Mouse (Mus musculus): ENCODE results near the gene Tsga10.

Gene Tsga10

GRCm38 (mm10) chr1:37866286-37866685, at the start of gene Tsga10:
Tsga10 (minus strand) TSS chr1:37866429.
- DNase-seq (ENCODE audit: low spot score in 2 of 2): no peak

GRCm38 (mm10) chr1:37912751-37913150, 46.5 kb upstream of the Tsga10 start:
- DNase-seq (ENCODE audit: low spot score in 2 of 2): no peak

GRCm38 (mm10) chr1:37903178-37903577, 36.9 kb upstream of the Tsga10 start:
- peak in 1 of 2 experiments; percentile 9 for DNase-seq (ENCODE audit: low spot score in 2 of 2)

GRCm38 (mm10) chr1:37900288-37900687, 34.1 kb upstream of the Tsga10 start:
- no peak for DNase-seq (ENCODE audit: low spot score in 2 of 2)

- DNase-seq (ENCODE audit: low spot score in 2 of 2): no peak
Measured at GRCm38 (mm10) chr1:37899816-37900215, 33.6 kb upstream of the Tsga10 start.

GRCm38 (mm10) chr1:37894606-37895005, 28.4 kb upstream of the Tsga10 start:
- no peak for DNase-seq (ENCODE audit: low spot score in 2 of 2)

- DNase-seq (ENCODE audit: low spot score in 2 of 2): no peak
Measured at GRCm38 (mm10) chr1:37891400-37891799, 25.2 kb upstream of the Tsga10 start.

GRCm38 (mm10) chr1:37890025-37890652, 23.9 kb upstream of the Tsga10 start, which contains the start of the genes Mitd1 and Mrpl30:
Mitd1 (minus strand) TSS chr1:37890411.
Mrpl30 (plus strand) TSS chr1:37890477.
- DNase-seq (ENCODE audit: low spot score in 2 of 2): peak; percentile 81 to 87

GRCm38 (mm10) chr1:37889206-37889605, 23.0 kb upstream of the Tsga10 start:
- DNase-seq (ENCODE audit: low spot score in 2 of 2): no peak

- no peak for DNase-seq (ENCODE audit: low spot score in 2 of 2)
Measured at GRCm38 (mm10) chr1:37884451-37884850, 18.2 kb upstream of the Tsga10 start.

GRCm38 (mm10) chr1:37883411-37883810, 17.2 kb upstream of the Tsga10 start:
- DNase-seq (ENCODE audit: low spot score in 2 of 2): no peak

- DNase-seq (ENCODE audit: low spot score in 2 of 2): no peak
Measured at GRCm38 (mm10) chr1:37877736-37878460, 11.7 kb upstream of the Tsga10 start.

- no peak for DNase-seq (ENCODE audit: low spot score in 2 of 2)
Measured at GRCm38 (mm10) chr1:37873157-37873556, 6.9 kb upstream of the Tsga10 start.

- DNase-seq (ENCODE audit: low spot score in 2 of 2): peak; percentile 30 to 62
Measured at GRCm38 (mm10) chr1:37872131-37873067, 6.2 kb upstream of the Tsga10 start.

- no peak for DNase-seq (ENCODE audit: low spot score in 2 of 2)
Measured at GRCm38 (mm10) chr1:37871704-37872103, 5.5 kb upstream of the Tsga10 start, which contains the start of gene Lipt1. Lipt1 (plus strand) TSS chr1:37871738.

GRCm38 (mm10) chr1:37869362-37869761, 3.1 kb upstream of the Tsga10 start:
- no peak for DNase-seq (ENCODE audit: low spot score in 2 of 2)

- DNase-seq (ENCODE audit: low spot score in 2 of 2): no peak
Measured at GRCm38 (mm10) chr1:37868640-37869039, 2.4 kb upstream of the Tsga10 start.

- DNase-seq (ENCODE audit: low spot score in 2 of 2): no peak
Measured at GRCm38 (mm10) chr1:37867684-37868322, 1.6 kb upstream of the Tsga10 start.

- peak in 1 of 2 experiments; percentile 43 for DNase-seq (ENCODE audit: low spot score in 2 of 2)
Measured at GRCm38 (mm10) chr1:37867056-37867455, 827 bp upstream of the Tsga10 start.

- DNase-seq (ENCODE audit: low spot score in 2 of 2): no peak
Measured at GRCm38 (mm10) chr1:37865401-37866215, 621 bp downstream of the Tsga10 start.
